In the genomic region with DNA sequence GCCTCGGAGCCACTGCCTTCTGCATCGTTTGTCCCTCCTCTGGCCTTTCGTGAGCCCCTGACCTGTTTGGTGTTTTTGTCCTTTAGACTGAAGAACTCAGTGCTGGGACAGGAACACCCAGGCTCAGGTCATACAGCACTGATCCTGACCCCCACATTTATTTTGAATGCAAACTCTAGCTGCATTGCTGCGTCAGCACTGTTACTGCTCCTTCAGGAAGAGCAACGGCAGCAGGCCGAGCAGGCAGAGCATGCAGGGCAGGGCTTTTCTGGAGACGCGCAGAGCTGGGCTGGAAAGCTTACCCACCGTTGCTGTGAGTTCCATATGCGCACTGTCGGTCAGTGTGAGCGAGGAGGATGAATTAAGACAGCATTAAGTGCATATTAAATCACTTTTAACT, we compare ENCODE assay signal across 10 mouse cellular contexts.
DNase-seq lines count a peak whose midpoint lies in the region; ATAC-seq and TF ChIP-seq lines count a peak whose summit lies in the region.
"Had no signal": no experiment of that assay in that cellular context is flagged by ENCODE, and none has a peak within 500 bp of the region (broad histone marks: within the 10 kb centered on the region; RNA-seq: fewer than 3 reads in every experiment).

No protein-coding gene starts in this region.

- 86% methylated on average over 12 of the region's 12 CpGs for WGBS in limb, embryonic 11.5 days
- 86% methylated on average over 12 of the region's 12 CpGs for whole genome bisulfite sequencing in limb, embryonic 10.5 days
- WGBS in hindbrain, embryonic 12.5 days, result 68% methylated on average over 12 of the region's 12 CpGs
- 73% methylated on average over 12 of the region's 12 CpGs for WGBS in lung, postnatal 0 days

- H3K4me3 ChIP-seq in limb, embryonic 11.5 days (ENCODE audit: low read depth, low read length), result no peak overlapping the region
- no peak overlapping the region for H3K4me3 ChIP-seq in limb, embryonic 10.5 days
- no peak overlapping the region for H3K4me3 ChIP-seq in hindbrain, embryonic 12.5 days
- no peak overlapping the region for H3K4me3 ChIP-seq in lung, postnatal 0 days (ENCODE audit: low read depth, low read length)

- no peak overlapping the region for H3K9ac ChIP-seq in limb, embryonic 11.5 days (ENCODE audit: low read length)
- H3K9ac ChIP-seq in hindbrain, embryonic 12.5 days, result no peak overlapping the region
- no peak overlapping the region for H3K9ac ChIP-seq in lung, postnatal 0 days (replicated peaks; ENCODE audit: low read depth)
- H3K9ac ChIP-seq: liver, postnatal 0 days had no signal

- no peaks in the 10 kb centered on the region for H3K36me3 ChIP-seq in limb, embryonic 11.5 days (ENCODE audit: control insufficient read depth, insufficient read depth, low read length)
- H3K36me3 ChIP-seq in limb, embryonic 10.5 days, result 0 out of 2 replicates have a peak, but pooled peaks cover 6% of the 10 kb centered on the region
- H3K36me3 ChIP-seq in hindbrain, embryonic 12.5 days, result no peaks in the 10 kb centered on the region
- H3K36me3 ChIP-seq in lung, postnatal 0 days (ENCODE audit: insufficient read depth, low read length), result no peaks in the 10 kb centered on the region

- no peaks in the 10 kb centered on the region for H3K4me1 ChIP-seq in limb, embryonic 11.5 days (ENCODE audit: control insufficient read depth, insufficient read depth, low read length)
- peaks cover 14% of the 10 kb centered on the region; the same call in 1 of the 2 replicates for H3K4me1 ChIP-seq in limb, embryonic 10.5 days
- peaks cover 6% of the 10 kb centered on the region for H3K4me1 ChIP-seq in hindbrain, embryonic 12.5 days
- H3K4me1 ChIP-seq in lung, postnatal 0 days (ENCODE audit: insufficient read depth, low read depth, low read length), result peaks cover 6% of the 10 kb centered on the region; the same call in 1 of the 2 replicates

- no peak overlapping the region for H3K4me2 ChIP-seq in limb, embryonic 11.5 days (ENCODE audit: low read depth, severe bottlenecking)
- H3K4me2 ChIP-seq in hindbrain, embryonic 12.5 days (replicated peaks), result 0 out of 2 replicates have a peak overlapping the region, but pooled peaks have one; percentile 13
- no peak overlapping the region for H3K4me2 ChIP-seq in lung, postnatal 0 days (replicated peaks; ENCODE audit: low read depth, low read length)

- H3K9me3 ChIP-seq in limb, embryonic 11.5 days (ENCODE audit: control insufficient read depth, low read length), result no peaks in the 10 kb centered on the region
- no peaks in the 10 kb centered on the region for H3K9me3 ChIP-seq in limb, embryonic 10.5 days (replicated peaks)
- H3K9me3 ChIP-seq in hindbrain, embryonic 12.5 days (replicated peaks), result no peaks in the 10 kb centered on the region
- no peaks in the 10 kb centered on the region for H3K9me3 ChIP-seq in lung, postnatal 0 days (ENCODE audit: low read length)

- H3K27ac ChIP-seq in limb, embryonic 11.5 days (replicated peaks; ENCODE audit: low read depth, low read length), result no peak overlapping the region
- H3K27ac ChIP-seq in limb, embryonic 10.5 days, result no peak overlapping the region
- H3K27ac ChIP-seq in hindbrain, embryonic 12.5 days, result peak overlapping the region; percentile 76
- H3K27ac ChIP-seq in lung, postnatal 0 days (ENCODE audit: low read length), result no peak overlapping the region

- peak; percentile 16 for DNase-seq in limb, embryonic 11.5 days (ENCODE audit: low spot score)
- no peak for DNase-seq in limb, embryonic 10.5 days (ENCODE audit: low spot score)
- peak; percentile 30 to 48 for DNase-seq in kidney, postnatal 25 days
- no peak for DNase-seq in lung, postnatal 0 days (ENCODE audit: low spot score)
- DNase-seq in retina, postnatal 1 day, result no peak
- DNase-seq in thymus, postnatal 0 days (ENCODE audit: low spot score), result no peak
- DNase-seq: liver, postnatal 0 days; right cerebral cortex, postnatal 14 days; thymus, postnatal 36 days had no signal

- no peak for ATAC-seq in limb, embryonic 11.5 days (ENCODE audit: insufficient number of reproducible peaks, low FRiP score, low TSS enrichment, low read depth)
- ATAC-seq in hindbrain, embryonic 12.5 days (ENCODE audit: low FRiP score), result 0 out of 2 replicates have a peak, but pooled peaks have one; percentile 51
- no peak for ATAC-seq in lung, postnatal 0 days
- ATAC-seq: liver, postnatal 0 days had no signal

- no peak for TF ChIP-seq EP300 in lung, postnatal 0 days (IDR thresholded peaks at IDR 0.05)

- TF ChIP-seq CTCF in lung, postnatal 0 days (IDR thresholded peaks at IDR 0.05), result no peak

- H3K27me3 ChIP-seq in limb, embryonic 11.5 days (ENCODE audit: control insufficient read depth, insufficient read depth, low read length), result no peaks in the 10 kb centered on the region
- H3K27me3 ChIP-seq in limb, embryonic 10.5 days (ENCODE audit: low read depth, poor library complexity, severe bottlenecking), result no peaks in the 10 kb centered on the region
- no peaks in the 10 kb centered on the region for H3K27me3 ChIP-seq in hindbrain, embryonic 12.5 days
- no peaks in the 10 kb centered on the region for H3K27me3 ChIP-seq in lung, postnatal 0 days (replicated peaks; ENCODE audit: insufficient read depth, low read length)

Comparison
In these comparisons a context has a peak if more than half of its experiments do, and no peak if none do; other contexts are left out.
1. DNase-seq: peak in limb, embryonic 11.5 days (single experiment) and kidney, postnatal 25 days (2 of 2); none in limb, embryonic 10.5 days (single experiment), lung, postnatal 0 days (single experiment), retina, postnatal 1 day (single experiment) and thymus, postnatal 0 days (single experiment).